Mouse (Mus musculus): ENCODE data around the gene Cluap1.
"Not testable (repeated sequence)": the region's sequence is repeated elsewhere in the genome, so short reads cannot be mapped to it uniquely, and the experiment has no call there.

The Cluap1 gene

GRCm38 (mm10) chr16:3934091-3934490, 25.5 kb downstream of the Cluap1 start:
- no peak for ATAC-seq (ENCODE audit: low TSS enrichment)

DNA sequence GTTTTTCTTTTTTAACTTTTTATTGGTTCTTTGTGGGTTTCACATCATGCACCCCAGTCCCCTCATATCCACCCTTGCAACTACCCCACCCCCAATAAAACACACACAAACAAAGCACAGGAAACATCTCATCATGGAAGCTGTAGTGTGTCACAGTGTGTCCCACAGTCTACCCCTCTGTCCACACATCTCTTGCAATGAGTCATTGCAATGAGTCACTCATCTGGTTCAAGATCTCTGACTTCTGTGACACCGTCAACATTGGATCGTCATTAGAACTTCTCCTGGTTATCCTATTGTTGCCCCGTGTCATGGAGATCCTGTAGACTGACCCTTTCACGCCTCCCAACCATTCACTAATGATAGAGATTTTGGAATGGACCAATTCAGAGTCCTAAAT, 26.1 kb downstream of the Cluap1 start:
- no peak for ATAC-seq (ENCODE audit: low TSS enrichment)

- no peak for ATAC-seq (ENCODE audit: low TSS enrichment)
These were observed 42.5 kb downstream of the Cluap1 start for GRCm38 (mm10) chr16:3951141-3951540.

GRCm38 (mm10) chr16:3956369-3956768, 47.8 kb downstream of the Cluap1 start:
- peak; percentile 74 for ATAC-seq (ENCODE audit: low TSS enrichment)

DNA sequence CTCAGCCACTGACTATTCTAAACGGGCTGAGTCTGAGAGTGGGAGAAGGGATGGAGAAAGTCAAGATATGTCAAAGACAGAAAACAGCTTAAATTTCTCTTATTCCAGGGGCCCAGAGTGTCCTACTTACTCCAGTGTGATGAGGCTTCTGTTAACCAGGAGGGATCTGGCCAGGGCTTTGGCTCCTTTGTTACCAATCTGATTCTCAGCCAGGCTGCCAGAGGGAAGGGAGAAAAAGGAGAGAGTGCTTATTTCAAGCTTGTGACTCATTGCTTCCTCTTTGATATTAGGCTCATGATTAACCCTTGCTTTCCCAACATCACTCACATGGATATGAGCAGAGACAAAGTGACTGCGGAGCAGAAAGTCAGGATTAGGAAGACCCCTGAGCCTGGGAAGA, 50.7 kb downstream of the Cluap1 start:
- no peak for ATAC-seq (ENCODE audit: low TSS enrichment)

- ATAC-seq (ENCODE audit: low TSS enrichment), result no peak
These were observed 56.4 kb downstream of the Cluap1 start for GRCm38 (mm10) chr16:3964990-3965389.

GRCm38 (mm10) chr16:3965534-3965933, 56.9 kb downstream of the Cluap1 start:
- ATAC-seq (ENCODE audit: low TSS enrichment), result no peak

- ATAC-seq (ENCODE audit: low TSS enrichment), result not testable (repeated sequence)
These were observed 65.9 kb downstream of the Cluap1 start for GRCm38 (mm10) chr16:3974456-3974855.

DNA sequence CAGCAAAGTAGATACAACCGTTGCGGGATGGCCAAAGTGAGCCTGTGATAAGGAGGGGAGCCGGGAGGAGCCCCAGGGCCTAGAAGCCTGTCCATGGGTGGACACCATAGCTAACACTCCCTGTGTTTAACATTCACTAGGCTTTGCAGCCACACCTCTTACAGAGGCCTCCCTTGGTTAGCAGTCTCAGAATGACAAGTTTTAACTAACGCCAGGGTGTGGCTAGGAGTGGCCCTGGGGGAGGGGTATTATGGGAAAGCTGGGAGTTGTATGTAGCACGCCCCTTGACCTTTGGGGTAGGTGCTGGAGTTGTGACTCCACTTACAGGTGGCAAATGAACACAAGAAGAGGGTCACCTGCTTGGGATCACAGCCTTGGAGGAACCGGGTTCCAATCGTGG, 67.1 kb downstream of the Cluap1 start:
- ATAC-seq (ENCODE audit: low TSS enrichment), result no peak

- ATAC-seq (ENCODE audit: low TSS enrichment), result no peak
These were observed 67.7 kb downstream of the Cluap1 start, which contains the start of gene Nlrc3 for GRCm38 (mm10) chr16:3976251-3976671. Gene Nlrc3, minus strand, starts transcription at chr16:3976632.

GRCm38 (mm10) chr16:3976712-3977111, 68.1 kb downstream of the Cluap1 start:
- ATAC-seq (ENCODE audit: low TSS enrichment), result no peak

DNA sequence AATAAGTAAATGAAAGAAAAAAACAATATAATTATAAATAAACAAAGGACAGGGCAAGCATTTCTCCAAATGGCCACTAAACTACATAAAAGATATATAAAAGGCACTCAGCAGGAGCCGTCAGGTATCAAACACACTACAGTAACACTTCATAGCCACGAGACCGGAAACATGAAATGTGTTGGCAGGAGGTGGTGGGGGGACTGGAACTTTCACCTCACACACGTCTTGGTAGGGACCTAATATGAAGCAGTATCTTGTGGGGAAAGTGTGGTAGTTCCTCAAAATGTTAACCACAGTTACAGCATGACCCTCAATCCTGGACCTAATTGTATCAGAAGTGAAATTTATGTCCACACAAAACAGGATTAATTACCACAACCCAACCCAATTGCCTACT, 73.6 kb downstream of the Cluap1 start:
- no peak for ATAC-seq (ENCODE audit: low TSS enrichment)

DNA sequence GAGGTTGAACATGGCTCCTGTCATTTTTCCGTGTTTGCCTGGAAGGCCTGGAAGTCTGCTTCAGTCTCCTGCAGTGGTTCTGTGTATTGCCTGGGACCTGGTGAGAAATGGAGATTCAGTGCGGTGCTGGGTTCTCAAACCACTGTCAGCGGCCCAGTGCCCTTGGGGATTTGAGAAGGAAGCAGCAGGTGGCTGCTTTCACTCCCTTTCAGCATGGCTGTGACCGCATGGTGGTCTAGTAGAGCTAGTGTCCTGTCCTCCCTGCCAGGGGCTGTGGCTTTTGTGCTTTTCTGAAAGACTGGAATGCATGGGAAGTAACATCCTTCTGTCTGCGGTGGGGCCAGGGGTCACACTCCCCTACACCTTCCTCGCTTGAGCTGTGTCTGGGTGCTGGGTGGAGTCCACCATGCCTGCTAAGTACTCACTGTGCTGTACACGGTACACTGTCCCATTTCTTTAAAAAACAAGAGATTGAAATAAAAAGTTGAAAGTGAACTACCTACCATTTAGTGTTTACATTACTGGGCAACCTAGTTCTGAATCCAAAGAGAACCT, 74.6 kb downstream of the Cluap1 start:
- ATAC-seq (ENCODE audit: low TSS enrichment), result no peak

- no peak for ATAC-seq (ENCODE audit: low TSS enrichment)
These were observed 79.8 kb downstream of the Cluap1 start for GRCm38 (mm10) chr16:3988410-3988809.
